Mouse (Mus musculus): Measurements from ENCODE around the gene Pank4. TPM values are rescaled to one million over a fixed set of nuclear protein-coding genes. Genes with fewer than 3 reads are reported as not detected.

Pank4 gene
- polyA plus RNA-seq (2016; fragmentation: Nextera tagmentation; extraction: Ambion mirVana): 46.8 and 51.8 TPM in 2 replicates

- no peaks in the 10 kb centered on the region for H3K9me3 ChIP-seq
- H3K4me1 ChIP-seq: peaks cover 84% of the 10 kb centered on the region
- H3K27me3 ChIP-seq (ENCODE audit: poor library complexity, severe bottlenecking): peaks cover 46% of the 10 kb centered on the region
- DNase-seq (ENCODE audit: extremely low spot score, low spot score): peak; percentile 93
- WGBS: under 1% methylated on average over 66 of the region's 66 CpGs
- H3K36me3 ChIP-seq (replicated peaks): peaks cover 51% of the 10 kb centered on the region
- H3K4me3 ChIP-seq: peak within 1 kb of the TSS; percentile 98
- H3K27ac ChIP-seq: peak within 1 kb of the TSS; percentile 97
Measured at GRCm38 (mm10) chr4:154963901-154964580, at the start of gene Pank4. Gene Pank4 (plus strand): TSS chr4:154964123.

- Histone ChIP-seq H3K4me1 (peaks cover 18% of the 10 kb centered on the region), H3K27ac (no peak overlapping the region), H3K36me3 (replicated peaks) (no peaks in the 10 kb centered on the region), H3K4me3 (no peak overlapping the region), H3K27me3 (ENCODE audit: poor library complexity, severe bottlenecking) (no peaks in the 10 kb centered on the region), H3K9me3 (no peaks in the 10 kb centered on the region)
- DNase-seq (ENCODE audit: extremely low spot score, low spot score): no peak
- WGBS: 92% methylated on average over 4 of the region's 4 CpGs
Measured at GRCm38 (mm10) chr4:154914252-154914651, 49.7 kb upstream of the Pank4 start.

- Histone ChIP-seq H3K27ac (no peak overlapping the region), H3K4me1 (peaks cover 18% of the 10 kb centered on the region), H3K9me3 (no peaks in the 10 kb centered on the region), H3K36me3 (replicated peaks) (no peaks in the 10 kb centered on the region), H3K4me3 (no peak overlapping the region), H3K27me3 (ENCODE audit: poor library complexity, severe bottlenecking) (no peaks in the 10 kb centered on the region)
- WGBS: 82% methylated on average over 3 of the region's 3 CpGs
- no peak for DNase-seq (ENCODE audit: extremely low spot score, low spot score)
Measured at GRCm38 (mm10) chr4:154914707-154915106, 49.2 kb upstream of the Pank4 start.

DNA sequence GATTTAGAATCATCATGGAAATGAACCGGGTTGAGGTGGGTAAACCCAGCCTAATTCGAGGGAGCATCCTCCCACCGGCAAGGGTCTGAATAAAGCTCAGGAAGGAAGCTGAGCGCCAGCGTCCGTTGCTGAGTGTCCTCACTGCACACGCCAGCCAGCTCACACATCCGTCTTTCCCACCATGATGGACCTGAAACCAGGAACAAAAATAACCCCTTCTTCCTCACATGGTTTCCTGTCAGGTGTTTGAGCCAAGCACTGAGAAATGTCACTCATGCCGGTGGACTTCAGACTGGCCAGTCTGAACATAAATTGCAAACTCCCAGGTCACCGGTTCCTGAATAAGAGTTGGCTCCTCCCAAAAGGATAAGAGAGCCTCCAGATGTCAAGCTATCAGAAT, 48.6 kb upstream of the Pank4 start:
- no peaks in the 10 kb centered on the region for H3K36me3 ChIP-seq (replicated peaks)
- no peak for DNase-seq (ENCODE audit: extremely low spot score, low spot score)
- H3K9me3 ChIP-seq: no peaks in the 10 kb centered on the region
- peaks cover 15% of the 10 kb centered on the region for H3K4me1 ChIP-seq
- no peaks in the 10 kb centered on the region for H3K27me3 ChIP-seq (ENCODE audit: poor library complexity, severe bottlenecking)
- 85% methylated on average over 10 of the region's 10 CpGs for WGBS
- no peak overlapping the region for H3K4me3 ChIP-seq
- H3K27ac ChIP-seq: no peak overlapping the region

GRCm38 (mm10) chr4:154916662-154917061, 47.3 kb upstream of the Pank4 start:
- H3K9me3 ChIP-seq: no peaks in the 10 kb centered on the region
- no peaks in the 10 kb centered on the region for H3K36me3 ChIP-seq (replicated peaks)
- DNase-seq (ENCODE audit: extremely low spot score, low spot score): no peak
- 89% methylated on average over 4 of the region's 4 CpGs for WGBS
- H3K27me3 ChIP-seq (ENCODE audit: poor library complexity, severe bottlenecking): no peaks in the 10 kb centered on the region
- no peak overlapping the region for H3K27ac ChIP-seq
- peaks cover under 1% of the 10 kb centered on the region for H3K4me1 ChIP-seq
- no peak overlapping the region for H3K4me3 ChIP-seq

DNA sequence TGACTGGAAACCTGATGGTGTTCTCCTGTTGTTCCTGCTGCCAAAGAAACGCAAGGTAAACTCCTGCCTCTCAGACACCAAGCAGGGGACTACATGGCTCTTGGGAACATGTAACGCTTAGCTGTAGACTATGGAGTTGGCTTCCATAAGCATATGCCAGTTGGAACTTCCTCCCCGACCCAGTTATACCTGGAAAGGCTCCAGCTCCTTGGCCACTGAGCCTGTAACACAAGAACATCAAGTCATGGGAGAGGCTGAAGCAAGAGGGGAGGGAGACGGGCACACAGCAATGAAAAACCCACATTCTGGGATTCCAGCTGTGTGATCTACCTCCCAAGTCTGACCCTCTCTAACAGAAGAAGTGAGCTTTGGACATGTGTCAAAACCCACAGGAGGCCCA, 41.6 kb upstream of the Pank4 start:
- no peak overlapping the region for H3K4me3 ChIP-seq
- no peak for DNase-seq (ENCODE audit: extremely low spot score, low spot score)
- peaks cover 8% of the 10 kb centered on the region for H3K4me1 ChIP-seq
- WGBS: 86% methylated on average over 4 of the region's 4 CpGs
- H3K9me3 ChIP-seq: 0 out of 2 replicates have a peak, but pooled peaks cover 3% of the 10 kb centered on the region
- H3K27ac ChIP-seq: no peak overlapping the region
- no peaks in the 10 kb centered on the region for H3K36me3 ChIP-seq (replicated peaks)
- no peaks in the 10 kb centered on the region for H3K27me3 ChIP-seq (ENCODE audit: poor library complexity, severe bottlenecking)

GRCm38 (mm10) chr4:154922931-154923330, 41.0 kb upstream of the Pank4 start:
- Histone ChIP-seq H3K9me3 (0 out of 2 replicates have a peak, but pooled peaks cover 3% of the 10 kb centered on the region), H3K36me3 (replicated peaks) (no peaks in the 10 kb centered on the region), H3K4me1 (peaks cover 15% of the 10 kb centered on the region), H3K4me3 (no peak overlapping the region), H3K27ac (no peak overlapping the region), H3K27me3 (ENCODE audit: poor library complexity, severe bottlenecking) (no peaks in the 10 kb centered on the region)
- DNase-seq (ENCODE audit: extremely low spot score, low spot score): no peak
- WGBS: 82% methylated on average over 5 of the region's 5 CpGs

- H3K36me3 ChIP-seq (replicated peaks): no peaks in the 10 kb centered on the region
- H3K27me3 ChIP-seq (ENCODE audit: poor library complexity, severe bottlenecking): no peaks in the 10 kb centered on the region
- peaks cover 26% of the 10 kb centered on the region for H3K4me1 ChIP-seq
- H3K4me3 ChIP-seq: no peak overlapping the region
- H3K9me3 ChIP-seq: 0 out of 2 replicates have a peak, but pooled peaks cover 3% of the 10 kb centered on the region
- H3K27ac ChIP-seq: no peak overlapping the region
- WGBS: 52% methylated on average over 4 of the region's 4 CpGs
- no peak for DNase-seq (ENCODE audit: extremely low spot score, low spot score)
Measured at GRCm38 (mm10) chr4:154925413-154925812, 38.5 kb upstream of the Pank4 start.

DNA sequence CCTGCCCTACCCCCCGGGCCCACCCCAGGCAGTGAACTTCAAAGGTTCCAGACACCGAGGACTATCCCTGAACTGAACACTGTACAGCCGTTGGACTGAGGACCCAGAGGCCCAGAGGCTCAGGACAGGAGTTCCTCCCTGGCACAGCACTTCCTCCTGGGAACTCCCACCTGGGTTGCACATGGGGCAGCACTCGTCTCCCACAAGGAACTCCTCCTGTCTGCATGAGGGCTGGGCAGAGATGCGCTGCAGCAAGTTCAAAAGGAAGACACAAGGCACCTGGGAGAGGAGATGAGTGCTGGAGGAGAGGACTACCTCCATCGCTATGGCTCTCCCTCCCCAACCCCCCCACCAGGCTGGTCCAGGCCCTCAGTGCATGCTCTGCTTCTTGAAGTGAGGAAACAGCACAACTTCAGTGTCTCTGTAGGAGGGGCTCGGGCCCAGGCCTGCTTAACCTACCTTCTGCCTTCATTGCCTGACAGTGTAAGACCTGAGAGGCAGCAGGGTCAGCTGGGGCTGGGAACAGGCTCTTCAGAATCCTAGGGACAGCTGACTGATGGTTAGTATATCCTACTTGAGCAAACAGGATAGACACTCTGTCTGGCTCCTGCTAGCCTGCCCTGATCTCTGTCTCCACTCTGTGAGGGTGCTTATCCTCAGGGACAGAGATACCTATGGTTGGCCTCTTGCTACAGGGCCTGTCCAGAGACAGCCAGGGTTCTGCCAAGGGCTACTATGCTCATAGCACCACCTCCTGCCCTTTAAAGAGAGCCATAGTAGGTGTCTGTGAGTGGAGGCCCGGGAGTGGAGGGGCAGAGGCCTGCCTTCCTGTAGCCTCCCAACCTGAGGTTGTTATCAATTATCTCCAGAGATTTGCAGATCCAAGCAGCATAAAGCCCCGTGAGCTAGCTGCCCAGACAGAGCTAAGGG, 36.7 kb upstream of the Pank4 start:
- WGBS: 70% methylated on average over 9 of the region's 9 CpGs
- H3K27me3 ChIP-seq (ENCODE audit: poor library complexity, severe bottlenecking): no peaks in the 10 kb centered on the region
- H3K27ac ChIP-seq: peak overlapping the region; percentile 79
- H3K4me3 ChIP-seq: peak overlapping the region; percentile 16; the same call in 1 of the 2 replicates
- DNase-seq (ENCODE audit: extremely low spot score, low spot score): no peak
- 0 out of 2 replicates have a peak, but pooled peaks cover 3% of the 10 kb centered on the region for H3K9me3 ChIP-seq
- peaks cover 26% of the 10 kb centered on the region for H3K4me1 ChIP-seq
- H3K36me3 ChIP-seq (replicated peaks): no peaks in the 10 kb centered on the region

DNA sequence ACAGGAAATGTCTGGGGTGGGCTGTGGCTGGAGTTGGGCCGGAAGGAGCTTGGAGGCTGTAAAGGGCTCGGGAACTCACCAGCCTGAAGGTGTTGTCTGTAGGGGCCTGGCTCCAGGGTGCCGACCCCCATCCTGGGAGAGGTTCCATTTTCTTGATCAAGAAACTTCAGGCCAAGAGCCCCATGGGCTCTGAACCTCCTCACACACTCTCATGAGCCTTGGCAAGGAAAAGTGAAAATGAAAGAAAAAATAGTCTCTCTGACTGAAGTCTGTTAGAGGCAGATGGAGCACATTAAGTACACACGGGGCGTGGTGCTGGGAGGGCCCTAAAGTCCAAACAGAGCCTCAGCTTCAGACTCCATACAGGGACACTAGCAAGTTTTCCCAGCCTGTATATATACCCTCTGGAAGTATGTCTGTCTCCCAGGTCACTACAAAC, 36.0 kb upstream of the Pank4 start:
- Histone ChIP-seq H3K27me3 (ENCODE audit: poor library complexity, severe bottlenecking) (no peaks in the 10 kb centered on the region), H3K27ac (peak overlapping the region; percentile 79), H3K36me3 (replicated peaks) (no peaks in the 10 kb centered on the region), H3K4me3 (peak overlapping the region; percentile 16; the same call in 1 of the 2 replicates), H3K9me3 (0 out of 2 replicates have a peak, but pooled peaks cover 3% of the 10 kb centered on the region), H3K4me1 (peaks cover 26% of the 10 kb centered on the region)
- WGBS: 61% methylated on average over 5 of the region's 5 CpGs
- DNase-seq (ENCODE audit: extremely low spot score, low spot score): no peak

DNA sequence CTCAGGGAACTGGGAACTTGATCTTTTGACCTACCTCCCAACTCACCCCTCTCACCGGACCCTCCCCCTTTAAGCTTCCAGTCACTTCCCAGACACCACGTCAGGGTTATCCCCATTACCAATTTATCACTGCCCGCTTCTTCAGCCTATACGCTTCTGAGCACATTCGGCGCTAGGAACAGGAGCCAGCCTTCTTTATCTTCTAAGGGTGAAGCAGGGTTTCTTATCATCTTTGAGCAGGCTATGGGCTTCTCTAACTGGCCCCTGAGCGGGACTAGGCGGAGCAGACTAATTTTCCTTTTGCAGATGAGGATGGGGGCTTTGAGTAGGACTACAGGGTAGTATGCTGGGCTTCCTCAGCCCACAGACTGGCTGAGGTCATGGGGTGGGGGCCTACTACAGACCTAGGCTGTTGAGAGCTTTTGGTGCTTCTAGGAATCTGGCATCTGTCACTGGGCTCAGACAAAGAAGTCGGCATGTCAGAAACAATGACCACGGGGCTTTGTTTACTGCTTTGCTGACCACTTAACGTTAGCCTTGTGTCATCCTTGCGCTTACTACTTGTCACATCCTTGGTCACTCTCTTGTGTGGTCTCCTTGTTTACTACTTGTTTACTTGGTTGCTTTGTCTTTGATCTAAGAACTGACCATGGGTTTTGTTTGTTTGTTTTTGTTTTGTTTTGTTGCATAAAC, 35.4 kb upstream of the Pank4 start, which contains the start of gene Tnfrsf14:
TSS of gene Tnfrsf14 (minus strand) at position 169 of the 693 bp plus-strand sequence.
- no peak for DNase-seq (ENCODE audit: extremely low spot score, low spot score)
- H3K27ac ChIP-seq: peak within 1 kb of the TSS; percentile 79
- 0 out of 2 replicates have a peak, but pooled peaks cover 3% of the 10 kb centered on the region for H3K9me3 ChIP-seq
- H3K36me3 ChIP-seq (replicated peaks): no peaks in the 10 kb centered on the region
- peak within 1 kb of the TSS; percentile 16; the same call in 1 of the 2 replicates for H3K4me3 ChIP-seq
- no peaks in the 10 kb centered on the region for H3K27me3 ChIP-seq (ENCODE audit: poor library complexity, severe bottlenecking)
- WGBS: 65% methylated on average over 12 of the region's 12 CpGs
- peaks cover 31% of the 10 kb centered on the region for H3K4me1 ChIP-seq

- H3K27ac ChIP-seq: peak overlapping the region; percentile 79
Measured at GRCm38 (mm10) chr4:154929088-154929660, 34.7 kb upstream of the Pank4 start.

More at GRCm38 (mm10) chr4:154929088-154929660, 34.7 kb upstream of the Pank4 start:
- H3K27me3 ChIP-seq (ENCODE audit: poor library complexity, severe bottlenecking): peaks cover 5% of the 10 kb centered on the region; the same call in 1 of the 2 replicates
- H3K36me3 ChIP-seq (replicated peaks): no peaks in the 10 kb centered on the region
- peaks cover 35% of the 10 kb centered on the region for H3K4me1 ChIP-seq
- DNase-seq (ENCODE audit: extremely low spot score, low spot score): no peak
- H3K9me3 ChIP-seq: 0 out of 2 replicates have a peak, but pooled peaks cover under 1% of the 10 kb centered on the region
- WGBS: 89% methylated on average over 12 of the region's 12 CpGs
- H3K4me3 ChIP-seq: no peak overlapping the region
